Comparison of ENCODE assay signal across 9 mouse cellular contexts in the genomic region with DNA sequence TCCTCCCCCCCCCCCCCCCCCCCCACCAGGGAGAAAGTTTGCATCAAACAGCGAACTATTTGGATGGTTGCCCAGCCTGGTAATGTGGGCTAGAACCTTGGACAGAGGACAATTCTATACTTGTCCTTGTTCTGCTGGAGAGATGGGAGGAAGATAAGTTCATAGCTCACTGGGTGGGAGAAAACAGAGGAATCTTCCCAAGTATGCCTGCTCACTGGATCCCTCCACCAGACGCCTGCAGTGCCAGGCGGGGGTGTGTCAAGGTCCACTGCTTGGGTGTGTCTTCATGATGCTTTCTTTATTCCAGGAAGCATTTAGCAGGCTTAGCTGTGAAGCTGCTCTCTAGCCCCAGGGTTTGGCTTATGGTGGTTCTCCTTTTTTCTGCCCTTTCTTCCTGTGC. TPM values are rescaled to one million over a fixed set of nuclear protein-coding genes. Genes with fewer than 3 reads are reported as not detected.
DNase-seq lines count a peak whose midpoint lies in the region; ATAC-seq and TF ChIP-seq lines count a peak whose summit lies in the region.
"Had no signal": no experiment of that assay in that cellular context is flagged by ENCODE, and none has a peak within 500 bp of the region (broad histone marks: within the 10 kb centered on the region; RNA-seq: fewer than 3 reads in every experiment).

No protein-coding gene starts in this region.

- no peaks in the 10 kb centered on the region for H3K9me3 ChIP-seq in E14TG2a.4 (ENCODE audit: low read length)
- H3K9me3 ChIP-seq in hindbrain, postnatal 0 days (ENCODE audit: low read length) = no peaks in the 10 kb centered on the region

- H3K4me1 ChIP-seq in E14TG2a.4 (replicated peaks; ENCODE audit: low read depth, low read length) = peaks cover 100% of the 10 kb centered on the region
- peaks cover 25% of the 10 kb centered on the region for H3K4me1 ChIP-seq in cortical plate, adult 2 months (ENCODE audit: control insufficient read depth, insufficient read depth, low read length)
- peaks cover 8% of the 10 kb centered on the region for H3K4me1 ChIP-seq in hindbrain, postnatal 0 days (ENCODE audit: insufficient read depth, low read length)

- no peak overlapping the region for H3K4me2 ChIP-seq in hindbrain, postnatal 0 days (ENCODE audit: low read depth, low read length)

- TF ChIP-seq CTCF in E14TG2a.4 (conservative IDR thresholded peaks at IDR 0.05; ENCODE audit: low read length) = no peak
- TF ChIP-seq CTCF in cortical plate, adult 2 months (IDR thresholded peaks at IDR 0.05; ENCODE audit: extremely low read depth, insufficient read depth, low read length) = no peak
- TF ChIP-seq CTCF in hindbrain, postnatal 0 days (IDR thresholded peaks at IDR 0.05; ENCODE audit: low read depth) = no peak

- no peaks in the 10 kb centered on the region for H3K27me3 ChIP-seq in E14TG2a.4 (ENCODE audit: insufficient read depth, low read length)
- H3K27me3 ChIP-seq in hindbrain, postnatal 0 days (ENCODE audit: insufficient read depth, low read length) = no peaks in the 10 kb centered on the region

- TF ChIP-seq POLR2A in cortical plate, adult 2 months (IDR thresholded peaks at IDR 0.05; ENCODE audit: extremely low read depth, insufficient read depth, low read length) = no peak

- 10% methylated on average over 3 of the region's 3 CpGs for WGBS in hindbrain, postnatal 0 days

- peak overlapping the region; percentile 27 for H3K4me3 ChIP-seq in E14TG2a.4 (replicated peaks; ENCODE audit: low read length)
- H3K4me3 ChIP-seq in cortical plate, adult 2 months (ENCODE audit: insufficient read depth, low read length) = no peak overlapping the region
- H3K4me3 ChIP-seq in hindbrain, postnatal 0 days (ENCODE audit: low read length) = no peak overlapping the region

- 0 out of 2 replicates have a peak, but pooled peaks have one; percentile 13 for ATAC-seq in hindbrain, postnatal 0 days

- no peak overlapping the region for H3K9ac ChIP-seq in hindbrain, postnatal 0 days (replicated peaks; ENCODE audit: low read length)
- H3K9ac ChIP-seq: liver, embryonic 14.5 days had no signal

- intact Hi-C loops in gastrocnemius, postnatal 14 days (cut with DNase I; ENCODE audit: low total_unique reads) = no loop called here

- H3K27ac ChIP-seq in cortical plate, adult 2 months (ENCODE audit: insufficient read depth, low read length) = peak overlapping the region; percentile 24; the same call in 1 of the 2 replicates
- H3K27ac ChIP-seq in hindbrain, postnatal 0 days = peak overlapping the region; percentile 1; the same call in 1 of the 2 replicates
- H3K27ac ChIP-seq: liver, embryonic 14.5 days had no signal

- DNase-seq in gastrocnemius, postnatal 14 days = peak; percentile 45
- no peak for DNase-seq in gastrocnemius, adult 8-10 months (ENCODE audit: low spot score in 2 of 2)
- peak; percentile 42 for DNase-seq in hindbrain, postnatal 0 days (ENCODE audit: low spot score)
- DNase-seq in lung, postnatal 4 days = peak; percentile 46 to 57
- DNase-seq in testis, postnatal 14 days (ENCODE audit: low spot score) = peak; percentile 71
- DNase-seq in cerebellum, adult 8-10 months = no peak

- H3K36me3 ChIP-seq in E14TG2a.4 (ENCODE audit: insufficient read depth, low read length) = peaks cover 17% of the 10 kb centered on the region; the same call in 1 of the 2 replicates
- no peaks in the 10 kb centered on the region for H3K36me3 ChIP-seq in hindbrain, postnatal 0 days (ENCODE audit: insufficient read depth, low read length)

RNA-seq across cellular contexts. Expression of a gene that starts 34.5 kb away (rescaled TPM):
- total RNA-seq in gastrocnemius, postnatal 14 days (2021) = 100 to 1,000 TPM; 101 to 111 TPM
- total RNA-seq in gastrocnemius, adult 8-10 months (2022) = 100 to 1,000 TPM in 1 of 4 experiments, 10 to 100 TPM in 3; 91.3 to 100 (median 94.8) TPM
- polyA plus RNA-seq in cortical plate, adult 2 months (2012; rRNA removed) = 137 and 146 TPM in 2 replicates
- total RNA-seq in hindbrain, postnatal 0 days (2014; rRNA removed) = 79.3 and 88.1 TPM in 2 replicates
- 92.2 and 92.5 TPM in 2 replicates for polyA plus RNA-seq in hindbrain, postnatal 0 days (2015; fragmentation: Nextera tagmentation; extraction: Ambion mirVana)

Comparison
In these comparisons a context has a peak if more than half of its experiments do, and no peak if none do; other contexts are left out.
1. DNase-seq: peak in gastrocnemius, postnatal 14 days (single experiment), hindbrain, postnatal 0 days (single experiment), lung, postnatal 4 days (2 of 2) and testis, postnatal 14 days (single experiment); none in gastrocnemius, adult 8-10 months (0 of 2) and cerebellum, adult 8-10 months (single experiment).